Mouse (Mus musculus) gastrocnemius, adult 2 months (tissue): ENCODE data around the gene Plbd2. TPM values are rescaled to one million over a fixed set of nuclear protein-coding genes. Genes with fewer than 3 reads are reported as not detected.

ENCODE experiments used
- DNase-seq: peaks from one replicate; pipeline ENCODE4 v3.0.0; 2022
- H3K27ac ChIP-seq: fragments of 200-600 bp; 2 replicates; pipeline ENCODE4 v1.8.1; 2022; ENCODE audit warnings: mild to moderate bottlenecking
- H3K4me3 ChIP-seq: fragments of 200-600 bp; 2 replicates; pipeline ENCODE4 v1.8.1; 2022; ENCODE audit warnings: mild to moderate bottlenecking, moderate library complexity
- CTCF ChIP-seq: fragments of 200-600 bp; IDR thresholded peaks from 2 replicates; pipeline ENCODE4 v1.8.1; 2022; ENCODE audit warnings: antibody characterized with exemption, mild to moderate bottlenecking, moderate library complexity
- intact Hi-C: fragments of 180-260 bp; cut with DNase I; formaldehyde crosslinking; loops from one replicate; pipeline ENCODE4 v1.15.1; 2025
- total RNA-seq, 2 experiments: library from RNA; stranded (reverse); gene quantifications; 2 replicates each; pipeline ENCODE4 v1.2.3; 2021

Gene Plbd2
- total RNA-seq, 2 experiments from 2014 or later = 33.7 to 47.8 TPM

DNA sequence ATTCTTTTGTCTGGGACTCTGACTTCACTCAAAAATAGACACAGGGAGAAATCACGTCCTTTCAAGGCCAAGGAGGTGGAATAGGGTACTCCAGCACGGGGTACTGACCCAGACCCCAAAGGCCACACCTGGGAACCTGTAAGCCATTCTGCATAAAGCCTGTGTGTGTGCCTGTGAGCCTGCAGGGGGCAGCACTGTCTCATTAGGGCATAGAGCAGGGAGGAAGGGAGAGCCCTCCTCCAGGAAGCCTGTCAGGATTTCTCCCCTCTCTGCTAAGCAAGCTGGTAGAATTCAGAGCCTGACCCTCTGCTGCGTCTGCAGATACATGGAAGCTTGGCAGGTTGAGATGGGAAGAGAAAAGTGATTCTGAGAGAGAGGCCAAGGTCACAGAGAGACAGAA, 19.2 kb upstream of the Plbd2 start:
- peak; percentile 64 for DNase-seq
- peak; percentile 75 for TF ChIP-seq CTCF
- Histone ChIP-seq H3K4me3 (no peak overlapping the region), H3K27ac (no peak overlapping the region)
- intact Hi-C loops = no loop called here

DNA sequence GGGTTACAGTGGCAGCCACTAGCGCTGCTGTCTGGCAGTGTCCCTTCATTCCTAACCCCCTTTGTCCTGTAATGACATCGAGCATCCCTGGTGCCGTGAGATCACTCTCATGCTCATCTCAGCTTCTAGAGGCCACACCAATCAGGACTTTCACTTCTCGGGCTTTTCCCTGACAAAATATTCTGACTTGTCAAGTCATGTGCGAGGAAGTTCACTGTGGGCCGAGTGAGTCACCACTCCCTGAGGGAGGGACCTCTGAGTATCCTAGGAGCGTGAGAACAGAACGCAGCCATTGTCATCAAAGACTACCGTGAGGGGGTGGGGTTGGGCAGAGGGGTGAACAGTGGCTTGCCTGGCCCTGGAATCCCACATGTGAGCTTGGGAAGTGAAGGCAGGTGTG, 14.1 kb upstream of the Plbd2 start:
- intact Hi-C loops = no loop called here
- Histone ChIP-seq H3K27ac (peak overlapping the region; percentile 92), H3K4me3 (peak overlapping the region; percentile 0; the same call in 1 of the 2 replicates)
- peak; percentile 75 for DNase-seq
- no peak for TF ChIP-seq CTCF

DNA sequence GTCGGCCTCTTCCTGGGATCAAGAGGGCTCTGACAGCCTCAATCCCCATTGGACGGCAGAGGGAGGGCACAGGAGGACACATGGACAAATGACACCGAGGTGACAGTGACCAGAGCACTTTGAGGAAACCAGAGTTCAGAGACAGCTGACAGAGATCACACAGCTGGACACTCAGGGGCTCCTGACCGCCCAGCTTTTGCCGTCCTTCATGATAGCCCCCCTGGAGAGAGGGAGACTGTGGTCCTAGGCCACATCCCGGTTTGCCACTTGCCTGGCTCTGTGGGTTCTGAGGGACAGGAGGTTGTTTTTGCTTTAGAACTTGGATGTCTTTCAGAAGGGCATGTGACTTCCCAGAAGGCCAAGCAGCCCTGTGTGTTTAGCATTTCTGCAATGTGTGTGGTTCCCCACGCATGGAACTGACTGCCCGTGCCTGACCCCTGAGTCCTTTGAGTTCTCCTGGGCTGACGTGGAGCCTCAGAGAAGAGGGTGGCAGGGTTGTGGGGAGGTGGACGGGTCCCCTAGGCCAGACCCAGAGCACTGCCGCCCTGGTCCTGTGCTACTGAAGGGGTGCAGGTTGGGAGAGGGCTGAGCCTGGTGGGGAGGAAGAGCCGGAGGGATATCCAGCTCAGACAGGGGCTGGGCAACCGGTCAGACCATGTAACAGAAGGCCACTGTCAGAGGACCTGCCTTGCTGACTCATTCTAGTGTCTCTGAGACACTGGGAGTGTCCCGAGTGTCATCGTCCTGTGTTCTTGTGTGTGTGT, 13.0 kb upstream of the Plbd2 start:
- Histone ChIP-seq H3K27ac (peak overlapping the region; percentile 92), H3K4me3 (peak overlapping the region; percentile 41)
- TF ChIP-seq CTCF = no peak
- peak; percentile 51 for DNase-seq
- intact Hi-C loops = no loop called here

DNA sequence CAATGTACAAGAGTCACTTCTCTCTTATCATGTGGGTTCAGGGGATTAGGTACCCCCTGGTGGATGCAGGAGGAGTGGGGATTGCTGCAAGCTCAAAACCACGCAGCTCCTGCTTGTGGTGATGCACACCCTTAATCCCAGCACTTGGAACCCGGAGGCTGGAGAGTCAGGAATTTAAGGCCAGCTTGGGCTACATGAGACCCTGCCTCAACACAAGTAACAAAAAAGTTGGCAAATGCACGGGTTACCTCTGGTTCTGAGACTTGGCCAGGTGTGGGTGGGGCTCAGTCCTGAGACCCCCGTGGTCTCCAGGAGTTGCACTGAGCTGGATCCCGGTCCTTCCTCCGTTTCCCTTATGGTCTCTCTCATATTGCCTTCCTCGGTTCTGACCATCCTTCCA, 12.0 kb upstream of the Plbd2 start:
- TF ChIP-seq CTCF = no peak
- no peak for DNase-seq
- Histone ChIP-seq H3K4me3 (peak overlapping the region; percentile 41), H3K27ac (peak overlapping the region; percentile 92)
- intact Hi-C loops = no loop called here

DNA sequence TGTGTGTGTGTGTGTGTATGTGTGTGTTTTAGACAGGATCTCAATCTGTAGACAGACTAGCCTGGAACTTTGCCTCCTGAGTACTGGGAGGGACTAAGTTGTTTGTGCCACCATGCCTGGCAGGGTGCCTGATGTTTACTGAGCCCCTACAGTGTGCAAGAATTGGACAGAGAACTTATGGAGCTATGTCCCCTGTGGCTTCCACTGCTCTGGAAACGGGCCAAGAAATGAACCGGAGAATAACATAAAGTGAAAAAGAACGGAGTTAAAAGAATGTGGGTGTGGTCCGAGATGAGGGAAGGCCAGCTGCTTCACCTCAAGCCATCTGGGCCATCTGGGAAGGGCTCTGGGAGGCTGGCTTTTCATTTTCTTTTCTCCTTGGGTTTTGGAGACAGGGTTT, 11.3 kb upstream of the Plbd2 start:
- H3K4me3 ChIP-seq = peak overlapping the region; percentile 41
- peak overlapping the region; percentile 92 for H3K27ac ChIP-seq
- intact Hi-C loops = loop anchor here (5.0 kb wide), 1 partner anchor 73 kb away; the partner anchor contains the start of genes Iqcd and Tpcn1
- TF ChIP-seq CTCF = no peak
- DNase-seq = peak; percentile 53

DNA sequence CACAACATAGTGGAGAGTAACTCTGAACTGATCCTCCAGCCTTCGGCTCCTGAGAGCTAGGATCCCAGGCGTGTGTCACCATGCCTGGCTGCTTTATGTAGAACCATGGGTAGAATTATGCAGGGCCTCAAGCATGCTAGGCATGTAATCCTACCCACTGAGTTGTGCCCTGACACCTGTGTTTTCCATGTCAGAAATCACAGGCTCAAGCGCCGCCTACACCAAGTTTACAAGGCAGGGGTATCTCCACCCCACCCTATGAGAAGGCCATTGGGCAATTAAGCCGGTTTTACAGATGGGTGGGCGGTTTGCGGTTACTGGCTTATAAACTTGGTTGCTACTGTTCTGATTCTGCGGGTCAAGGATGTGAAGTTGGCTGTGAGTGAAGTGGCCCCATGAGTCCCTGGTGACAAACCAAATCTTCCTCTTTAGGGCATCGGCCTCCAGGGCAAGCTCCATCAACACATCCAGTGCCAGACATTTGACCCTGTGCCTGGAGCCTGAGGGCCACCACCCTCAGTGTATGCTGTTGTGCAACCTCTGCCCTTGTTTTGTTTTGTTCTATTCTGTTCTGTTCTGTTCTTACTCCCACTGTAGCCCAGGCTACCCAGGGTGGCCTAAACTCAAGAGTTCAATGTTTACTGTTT, 10.7 kb upstream of the Plbd2 start:
- DNase-seq = no peak
- Histone ChIP-seq H3K27ac (peak overlapping the region; percentile 92), H3K4me3 (peak overlapping the region; percentile 25)
- intact Hi-C loops = loop anchor here (5.0 kb wide), 1 partner anchor 73 kb away; the partner anchor contains the start of genes Iqcd and Tpcn1
- TF ChIP-seq CTCF = no peak

DNA sequence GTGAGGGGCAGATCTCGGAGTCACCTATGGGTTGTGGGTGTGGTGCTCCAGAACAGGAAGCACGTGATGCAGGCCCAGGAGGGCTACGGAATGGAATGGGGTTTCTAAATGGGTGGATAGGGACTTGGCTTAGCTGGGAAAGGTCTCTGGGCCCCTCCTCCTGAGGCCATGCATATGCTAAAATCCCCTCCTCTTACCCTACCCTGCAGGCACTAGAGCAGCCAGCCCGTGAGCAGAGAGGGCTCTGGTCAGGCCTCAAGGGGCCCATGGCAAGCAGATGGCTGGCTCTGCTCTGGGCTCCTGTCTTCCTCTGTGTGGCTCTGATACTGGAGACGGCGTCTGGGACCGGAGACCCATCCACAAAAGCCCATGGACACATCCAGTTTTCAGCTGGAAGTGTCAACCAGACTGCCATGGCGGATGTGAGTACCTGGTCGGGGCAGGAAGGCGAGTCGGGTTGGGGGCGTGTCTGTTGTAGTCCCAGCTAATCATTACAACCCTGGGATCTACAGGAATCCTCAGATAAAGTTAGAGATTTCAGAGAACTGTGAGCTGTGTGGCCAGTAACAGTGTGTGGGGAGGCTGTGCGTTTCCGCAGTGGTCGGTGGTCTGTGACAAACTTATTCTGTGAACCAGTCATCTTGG, 9.6 kb upstream of the Plbd2 start:
- TF ChIP-seq CTCF = no peak
- H3K4me3 ChIP-seq = peak overlapping the region; percentile 93
- intact Hi-C loops = loop anchor here (5.0 kb wide), 1 partner anchor 74 kb away; the partner anchor contains the start of genes Iqcd and Tpcn1
- H3K27ac ChIP-seq = peak overlapping the region; percentile 92
- no peak for DNase-seq

DNA sequence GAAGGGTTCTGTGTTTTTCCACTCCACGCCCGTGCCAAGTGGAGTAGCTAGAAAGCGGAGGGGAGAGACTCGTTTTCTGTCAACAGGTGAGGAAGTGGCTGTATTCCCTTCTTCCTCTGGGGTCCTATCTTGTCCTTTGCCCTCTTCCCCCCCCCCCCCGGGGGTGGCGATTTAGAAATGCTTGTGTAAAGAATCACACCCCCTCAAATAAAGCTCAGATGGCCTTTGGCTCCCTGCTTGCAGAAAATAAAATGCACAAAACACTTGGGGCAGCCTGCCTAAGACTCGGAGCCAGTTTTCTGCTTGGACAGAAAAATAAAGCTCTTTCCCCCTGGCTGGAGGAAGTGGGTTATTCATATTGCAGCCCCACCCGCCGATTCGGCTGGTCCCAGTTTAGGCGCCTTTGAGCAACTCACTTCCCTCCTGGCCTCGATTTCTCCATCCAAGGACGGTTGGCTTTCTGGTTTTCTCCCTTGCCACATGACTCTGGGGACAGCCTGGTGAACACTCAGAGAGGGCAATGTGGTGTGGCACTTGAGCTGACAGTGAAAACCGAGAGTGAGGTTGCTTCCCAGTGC, 8.3 kb upstream of the Plbd2 start:
- Histone ChIP-seq H3K4me3 (peak overlapping the region; percentile 93), H3K27ac (peak overlapping the region; percentile 92)
- intact Hi-C loops = loop anchor here (5.0 kb wide), 1 partner anchor 76 kb away; the partner anchor contains the start of genes Iqcd and Tpcn1
- DNase-seq = peak; percentile 72
- TF ChIP-seq CTCF = no peak

DNA sequence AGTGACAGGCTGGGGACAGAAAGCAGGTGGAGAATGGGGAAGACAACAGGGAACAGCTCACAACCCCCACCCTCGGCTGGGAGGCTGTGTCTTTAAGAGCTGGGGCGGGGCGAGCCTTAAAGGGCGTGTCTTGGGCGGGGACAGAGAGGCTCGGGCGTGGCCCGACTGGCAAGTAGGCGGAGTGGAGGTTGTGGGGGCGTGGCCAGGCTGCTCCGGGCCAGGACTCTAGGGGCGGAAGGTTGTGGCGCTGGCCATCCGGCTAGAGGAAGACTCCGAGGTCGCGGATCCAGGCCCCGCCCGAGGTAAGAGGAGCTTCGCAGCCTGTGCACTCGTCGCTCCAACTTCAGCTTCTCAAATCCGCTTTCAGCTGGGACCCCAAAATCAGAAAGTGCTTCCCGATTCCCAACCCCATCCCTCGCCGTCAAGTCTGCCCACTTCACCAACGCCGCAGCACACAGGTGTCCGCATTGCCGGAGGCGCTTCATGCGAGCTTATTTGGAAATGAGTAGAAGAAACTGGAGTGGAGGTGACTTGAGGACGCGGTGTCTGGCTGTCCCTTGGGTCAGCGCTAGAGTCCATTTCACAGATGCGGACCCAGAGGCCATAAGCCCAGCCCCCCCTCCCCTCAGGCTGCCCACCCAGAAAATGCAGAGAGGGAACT, 7.7 kb upstream of the Plbd2 start, which contains the start of gene Slc8b1:
Slc8b1 (plus strand) TSS at position 187 of the 661 bp plus-strand sequence.
- H3K27ac ChIP-seq = peak within 1 kb of the TSS; percentile 92
- intact Hi-C loops = loop anchor here (5.0 kb wide), 1 partner anchor 76 kb away; the partner anchor contains the start of genes Iqcd and Tpcn1
- TF ChIP-seq CTCF = no peak

DNA sequence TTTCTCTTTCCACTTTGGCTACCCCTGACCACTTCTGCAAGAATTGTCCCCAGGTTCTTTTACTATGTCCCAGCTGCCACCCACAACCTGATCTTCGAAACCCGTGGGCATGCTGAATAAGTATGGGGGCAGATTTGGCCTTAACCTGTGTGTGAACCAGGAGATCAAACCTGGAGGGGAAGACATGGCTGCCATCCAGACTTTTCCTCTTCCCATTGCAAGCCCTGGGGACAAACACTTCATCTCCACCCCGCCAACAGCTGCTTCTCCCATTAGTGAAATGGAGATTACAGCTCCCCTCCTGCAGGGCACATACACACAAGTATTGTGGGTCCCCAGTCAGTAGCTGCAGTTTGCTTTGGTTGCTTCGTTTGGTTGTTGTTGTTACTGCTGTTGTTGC, 3.9 kb upstream of the Plbd2 start:
- no peak for DNase-seq
- intact Hi-C loops = no loop called here
- no peak overlapping the region; the same call in 1 of the 2 replicates for H3K27ac ChIP-seq
- no peak overlapping the region for H3K4me3 ChIP-seq
- no peak for TF ChIP-seq CTCF

More for the DNA sequence above, 7.7 kb upstream of the Plbd2 start, which contains the start of gene Slc8b1:
- peak; percentile 98 for DNase-seq
- peak within 1 kb of the TSS; percentile 93 for H3K4me3 ChIP-seq

DNA sequence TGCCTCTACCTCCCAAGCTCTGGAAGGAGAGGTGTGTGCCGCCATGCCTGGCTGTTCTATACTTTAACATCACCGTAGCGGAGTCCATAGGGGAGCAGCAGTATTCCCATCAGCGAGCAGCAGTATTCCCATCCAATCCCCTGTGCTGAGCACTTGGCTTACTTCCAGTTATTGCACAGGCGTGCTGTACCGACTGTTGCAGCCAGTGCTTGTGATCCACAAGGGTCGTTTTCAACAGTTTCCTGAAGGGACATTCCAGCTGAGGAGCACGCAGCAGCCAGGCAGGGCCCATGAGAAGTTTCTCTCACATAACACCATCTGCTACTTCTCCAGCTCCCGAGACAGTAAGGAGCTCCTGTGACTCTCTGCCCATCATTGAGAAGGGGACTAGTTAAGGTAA, 3.1 kb upstream of the Plbd2 start:
- no peak for TF ChIP-seq CTCF
- DNase-seq = no peak
- intact Hi-C loops = no loop called here
- no peak overlapping the region for H3K4me3 ChIP-seq
- no peak overlapping the region for H3K27ac ChIP-seq

DNA sequence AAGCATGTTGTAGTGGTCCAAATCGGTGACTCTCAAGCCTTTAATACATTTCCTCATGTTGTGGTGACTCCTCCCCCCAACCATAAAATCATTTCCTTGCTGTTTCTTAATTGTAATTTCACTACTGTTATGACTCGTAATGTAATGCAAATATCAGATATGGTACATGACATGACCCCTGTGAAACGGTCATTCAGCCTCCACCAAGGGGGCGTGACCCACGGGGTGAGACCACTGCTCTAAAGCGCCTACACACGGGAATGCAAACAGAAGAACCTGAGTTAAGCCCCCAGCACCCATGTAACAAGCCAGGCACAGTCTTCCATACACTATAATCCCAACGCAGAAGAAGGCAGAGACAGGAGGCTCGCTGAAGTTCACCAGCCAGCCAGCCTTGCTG, 2.4 kb upstream of the Plbd2 start:
- peak overlapping the region; percentile 53 for H3K4me3 ChIP-seq
- no peak for TF ChIP-seq CTCF
- DNase-seq = no peak
- intact Hi-C loops = loop anchor here (1.0 kb wide), 1 partner anchor 100 kb away; no protein-coding TSS in a partner anchor
- H3K27ac ChIP-seq = peak overlapping the region; percentile 68
